Mouse (Mus musculus): ENCODE measurements around the gene Arfgap2.

Arfgap2 gene

DNA sequence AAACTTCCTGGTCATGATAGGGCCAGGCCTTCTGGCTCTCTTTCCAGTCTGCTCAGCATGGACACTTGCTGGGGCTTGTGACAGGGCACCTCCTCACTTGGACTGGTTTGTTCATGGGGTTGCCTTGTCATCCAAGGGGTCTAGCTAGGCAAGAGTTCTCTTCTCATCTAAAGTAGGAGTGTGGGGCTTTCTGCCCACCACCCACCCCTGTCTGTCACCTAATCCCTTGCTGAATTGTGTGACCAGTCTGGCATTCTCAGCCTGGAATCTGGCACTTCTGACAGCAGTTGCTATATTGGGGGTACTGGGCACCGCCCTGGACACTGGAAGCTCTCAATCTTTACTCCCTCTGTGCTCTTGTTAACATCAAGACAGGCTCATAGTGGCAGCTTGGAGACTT is 5.3 kb upstream of the Arfgap2 start:
- no peak for DNase-seq (ENCODE audit: low spot score)

DNA sequence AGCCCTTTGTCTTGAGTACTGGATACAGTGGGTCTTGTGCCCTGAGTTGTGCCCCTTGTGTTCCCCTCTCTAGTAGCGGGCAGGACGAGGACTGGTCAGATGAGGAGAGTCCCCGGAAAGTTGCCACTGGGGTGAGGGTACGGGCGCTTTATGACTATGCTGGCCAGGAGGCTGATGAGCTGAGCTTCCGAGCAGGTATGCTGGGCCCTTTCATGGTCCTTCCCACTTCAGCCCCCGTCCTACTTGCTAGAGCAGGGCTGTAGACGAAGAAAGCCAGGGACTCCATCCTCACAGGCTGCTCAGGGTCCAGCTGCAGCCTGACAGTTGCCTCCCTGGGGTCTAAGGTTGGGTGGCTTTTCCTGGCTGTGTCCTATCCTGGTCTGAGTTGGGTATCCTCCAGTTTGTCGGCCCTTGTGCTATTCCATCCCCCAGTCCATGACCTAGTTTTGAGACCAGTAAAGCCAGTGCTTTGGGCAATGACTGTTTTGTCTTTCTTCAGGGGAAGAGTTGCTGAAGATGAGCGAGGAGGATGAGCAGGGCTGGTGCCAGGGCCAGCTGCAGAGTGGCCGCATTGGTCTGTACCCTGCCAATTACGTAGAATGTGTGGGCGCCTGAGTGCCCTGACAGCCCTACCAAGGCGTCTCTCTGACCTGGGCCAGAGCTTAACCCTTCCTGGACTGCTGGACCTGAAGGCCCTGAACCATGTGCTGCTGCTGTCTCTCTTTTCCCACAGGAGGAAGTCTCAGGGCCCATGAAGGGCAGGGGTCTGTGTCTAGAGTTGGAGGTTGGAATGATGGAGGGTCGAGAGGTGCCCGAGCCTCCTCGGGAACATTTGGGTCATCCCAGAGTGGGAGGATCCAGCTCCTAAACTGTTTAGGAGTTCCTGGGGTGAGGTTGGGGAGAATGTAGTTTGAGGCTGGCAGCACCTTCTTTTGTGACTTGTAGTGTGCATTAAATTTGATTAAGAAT is 798 bp upstream of the Arfgap2 start:
- DNase-seq (ENCODE audit: low spot score) = no peak

DNA sequence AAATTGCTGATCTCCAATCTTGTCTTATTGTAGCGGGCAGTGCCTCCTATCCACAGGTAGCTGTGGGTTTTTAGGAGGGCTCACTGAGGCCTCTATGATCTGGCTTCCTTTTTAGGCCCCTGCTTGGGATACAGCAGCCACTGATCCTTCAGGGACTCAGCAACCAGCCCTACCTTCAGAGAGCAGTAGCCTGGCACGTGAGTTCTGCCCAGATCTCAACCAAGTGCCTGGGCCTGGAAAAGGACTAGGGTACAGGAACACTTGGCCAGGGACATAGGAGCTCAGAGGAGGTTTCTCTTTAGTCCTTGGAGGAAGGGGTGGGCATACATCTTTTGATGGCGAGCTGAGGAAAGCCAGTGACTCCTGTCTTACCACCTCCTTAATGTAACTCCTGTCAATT is 3.3 kb downstream of the Arfgap2 start:
- DNase-seq (ENCODE audit: low spot score) = no peak

DNA sequence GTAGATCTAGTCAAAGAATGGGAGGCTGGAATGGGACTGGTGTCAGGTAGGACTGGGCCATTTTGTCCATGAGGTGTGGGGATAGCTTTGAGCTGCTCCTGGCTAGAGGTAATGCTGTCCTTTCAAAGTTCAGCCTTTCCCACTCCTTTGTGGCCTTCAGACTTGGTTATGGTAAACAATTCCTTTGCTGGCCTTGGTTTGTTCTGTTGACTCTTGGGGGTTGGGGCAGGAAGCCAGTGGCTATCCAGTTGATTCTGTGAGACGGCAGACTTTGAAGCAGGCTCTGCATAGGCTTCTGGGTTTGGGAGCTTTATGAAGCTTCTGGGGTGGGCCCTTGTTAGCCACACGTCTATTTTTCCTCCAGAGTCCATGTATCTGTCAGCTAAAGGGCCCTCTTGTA is 3.9 kb downstream of the Arfgap2 start:
- DNase-seq (ENCODE audit: low spot score) = no peak

DNA sequence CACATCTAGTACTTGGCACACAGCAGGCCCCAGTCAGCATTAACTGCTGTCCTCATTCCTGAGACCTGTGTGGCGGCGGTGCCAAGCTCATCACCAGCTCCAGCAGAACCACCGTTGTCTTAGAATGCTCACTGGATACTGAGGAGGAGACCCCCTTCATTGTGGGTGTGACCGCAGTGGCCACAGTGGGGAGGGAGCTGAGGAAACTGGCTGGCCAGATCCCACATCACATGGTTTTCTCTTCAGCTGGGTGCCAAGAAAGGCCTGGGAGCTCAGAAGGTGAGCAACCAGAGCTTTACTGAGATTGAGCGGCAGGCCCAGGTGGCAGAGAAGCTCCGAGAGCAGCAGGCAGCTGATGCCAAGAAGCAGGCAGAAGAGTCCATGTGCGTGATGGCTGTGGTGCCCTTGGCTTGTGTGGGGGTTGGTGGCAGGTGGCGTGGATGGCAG is 4.9 kb downstream of the Arfgap2 start:
- no peak for DNase-seq (ENCODE audit: low spot score)

DNA sequence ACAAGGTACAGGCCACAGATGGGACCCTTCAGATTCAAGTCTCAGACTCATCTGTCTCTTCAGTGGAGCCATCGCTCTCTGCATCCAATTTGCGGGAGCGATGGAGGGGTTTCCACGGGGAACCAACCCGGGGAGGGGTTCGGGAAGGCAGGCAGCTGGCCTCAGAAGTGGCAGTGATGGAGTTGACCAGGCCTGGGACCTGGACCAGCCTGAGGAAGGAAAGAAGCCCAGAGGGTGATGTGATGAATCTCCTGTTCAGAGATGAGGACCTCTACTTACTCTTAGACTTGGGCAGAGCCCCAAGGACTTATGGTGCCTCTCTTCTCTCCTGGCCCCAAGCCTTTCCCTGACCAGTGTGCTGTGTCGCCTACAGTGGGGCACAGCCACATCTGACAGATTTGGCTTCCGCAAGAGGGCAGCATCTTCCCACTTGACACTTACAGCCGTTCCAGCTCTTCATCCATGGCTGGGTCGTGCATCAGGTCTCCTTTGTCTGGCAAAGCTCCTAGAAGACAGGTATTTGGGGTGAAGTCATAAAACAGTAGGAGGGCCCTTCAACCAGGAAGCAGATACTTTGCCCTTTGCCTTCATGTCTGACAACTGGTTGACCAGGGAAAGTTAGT is 14.1 kb downstream of the Arfgap2 start:
- no peak for DNase-seq (ENCODE audit: low spot score)

DNA sequence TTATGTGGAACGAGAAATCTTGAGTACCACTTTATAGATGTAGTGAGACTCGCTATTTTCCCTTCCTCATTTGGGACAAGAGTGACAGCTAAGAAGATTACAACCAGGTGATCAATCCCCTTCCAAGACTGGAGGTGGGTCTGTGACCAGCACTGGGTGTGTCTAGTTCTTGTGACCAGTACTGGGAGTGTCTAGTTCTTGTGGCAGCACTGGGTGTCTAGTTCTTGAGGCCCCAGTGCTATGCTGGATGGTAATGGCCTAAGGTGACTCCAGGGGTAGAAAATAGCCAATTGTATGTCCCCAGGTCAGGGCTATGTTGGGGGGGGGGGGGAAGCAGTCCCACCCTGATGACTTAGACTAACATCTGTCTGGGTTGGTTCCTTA is 14.6 kb downstream of the Arfgap2 start:
- no peak for DNase-seq (ENCODE audit: low spot score)

DNA sequence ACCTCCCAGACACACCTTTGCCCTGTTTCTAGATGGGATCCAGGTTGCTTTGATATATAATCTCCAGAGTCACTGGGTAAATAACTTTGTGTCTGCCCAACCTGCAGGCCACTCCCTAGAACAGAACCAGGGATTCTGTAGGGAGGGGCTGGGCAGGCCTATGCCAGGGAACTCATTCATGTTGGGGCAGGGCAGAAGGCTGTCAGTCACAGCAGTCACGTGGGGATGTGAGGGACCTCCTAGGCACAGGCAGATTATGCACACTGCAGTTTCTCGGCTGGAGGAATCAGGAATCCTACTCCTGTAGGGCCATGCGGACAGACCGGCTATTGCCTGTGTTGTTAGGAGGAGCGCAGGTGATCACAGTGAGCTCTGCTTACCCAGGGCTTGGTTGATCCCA is 16.6 kb downstream of the Arfgap2 start:
- no peak for DNase-seq (ENCODE audit: low spot score)

DNA sequence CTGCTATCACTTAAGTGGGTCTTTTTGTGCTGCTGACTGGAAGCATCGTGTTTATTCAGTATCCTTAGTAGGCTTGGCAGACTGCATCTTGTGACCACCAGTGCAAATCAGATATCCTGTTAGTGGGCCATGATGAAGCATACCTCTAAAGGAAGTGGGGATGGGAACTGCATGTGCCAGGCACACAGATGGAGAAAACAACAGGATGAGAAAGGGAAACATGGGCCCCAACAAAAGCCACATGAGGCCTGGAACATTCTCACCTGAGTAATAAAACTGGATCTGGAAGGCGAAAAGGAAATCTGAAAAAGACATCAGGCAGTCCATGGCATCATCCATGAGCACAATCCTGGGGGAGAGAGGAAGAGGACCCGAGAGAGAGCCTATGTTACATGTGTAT is 19.2 kb downstream of the Arfgap2 start:
- DNase-seq (ENCODE audit: low spot score) = no peak

DNA sequence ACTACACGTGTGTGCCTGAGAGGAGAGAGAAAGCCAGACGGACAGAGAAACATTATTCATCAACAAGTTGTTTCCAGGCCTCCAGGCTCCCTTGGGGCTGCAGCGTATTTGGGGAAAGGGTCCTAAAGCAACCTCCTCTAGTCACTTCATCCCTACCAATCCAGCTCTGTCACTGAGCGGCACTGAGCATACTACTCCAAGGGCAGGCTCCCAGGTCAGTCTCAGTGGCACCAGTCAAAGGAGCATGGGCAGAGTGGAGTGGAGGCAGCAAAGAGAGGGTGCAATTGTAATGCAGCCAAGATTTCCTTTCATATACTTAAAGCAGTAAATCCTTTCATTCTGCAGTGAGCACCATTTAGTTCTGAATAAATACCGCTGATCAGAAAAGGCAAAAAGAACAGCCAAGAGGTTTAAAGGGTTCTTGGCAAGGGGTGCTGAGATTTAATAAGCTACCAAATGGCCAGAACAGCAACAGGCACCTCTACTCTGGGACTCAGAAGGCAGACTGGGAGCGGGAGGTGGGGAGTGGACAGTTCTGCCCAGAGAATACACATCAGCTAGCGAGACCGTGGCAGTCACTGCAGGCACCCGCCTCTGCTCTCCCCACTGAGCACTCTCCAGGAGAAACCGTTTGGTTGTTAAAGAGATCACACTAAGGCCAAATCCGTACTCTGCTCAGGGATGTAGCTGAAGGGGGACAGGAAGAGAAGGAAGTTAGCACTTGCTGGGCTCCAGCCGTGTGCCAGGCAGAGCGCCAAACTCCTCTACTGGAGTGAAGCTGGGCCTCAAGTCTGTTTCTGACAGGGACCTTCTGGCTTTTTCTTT is 19.8 kb downstream of the Arfgap2 start:
- DNase-seq (ENCODE audit: low spot score) = no peak

DNA sequence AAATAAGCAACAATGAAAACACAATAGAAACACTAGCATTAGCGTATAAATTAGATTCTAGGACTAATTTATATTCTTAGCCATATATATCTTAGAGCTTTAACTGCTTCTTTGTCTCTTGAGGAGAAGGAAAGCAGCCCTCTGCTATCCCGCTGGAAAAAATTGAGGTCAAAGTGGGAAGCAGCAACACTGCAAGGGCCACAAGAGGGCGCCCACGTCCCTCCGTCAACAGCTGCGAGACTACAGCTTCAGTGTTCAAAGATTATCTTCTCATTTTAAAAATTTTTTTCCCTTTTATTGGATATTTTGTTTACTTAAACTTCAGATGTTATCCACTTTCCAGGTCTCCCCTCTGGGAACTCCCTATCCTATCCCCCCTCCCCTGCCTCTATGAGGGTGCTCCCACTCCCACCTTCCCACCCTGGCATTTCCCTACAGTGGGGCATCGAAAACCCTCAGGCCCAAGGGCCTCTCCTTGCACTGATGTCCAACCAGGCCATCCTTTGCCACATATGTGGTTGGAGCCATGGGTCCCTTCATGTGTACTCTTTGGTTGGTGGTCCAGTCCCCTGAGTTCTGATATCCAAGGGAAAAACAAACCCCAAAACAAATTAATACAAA is 21.2 kb downstream of the Arfgap2 start:
- no peak for DNase-seq (ENCODE audit: low spot score)

DNA sequence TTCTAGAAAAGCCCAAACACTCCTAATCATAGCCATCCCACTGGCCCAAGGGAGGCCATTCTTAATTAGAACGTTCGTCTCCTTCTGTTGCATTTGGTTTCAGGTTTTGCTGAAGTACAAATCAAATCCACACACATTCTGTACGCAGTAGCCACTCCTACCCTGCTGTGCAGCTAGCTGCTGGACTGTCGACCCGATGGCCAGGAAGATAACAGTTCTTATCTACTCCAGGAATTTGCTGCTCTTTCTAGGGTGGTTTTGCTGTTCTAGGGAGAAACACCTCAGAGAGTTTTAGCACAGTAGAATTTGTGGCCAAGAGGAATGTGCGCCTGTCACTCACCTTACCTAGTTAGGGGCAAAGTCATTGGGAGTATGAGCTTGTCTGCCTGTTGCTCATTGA is 22.8 kb downstream of the Arfgap2 start:
- DNase-seq (ENCODE audit: low spot score) = no peak

DNA sequence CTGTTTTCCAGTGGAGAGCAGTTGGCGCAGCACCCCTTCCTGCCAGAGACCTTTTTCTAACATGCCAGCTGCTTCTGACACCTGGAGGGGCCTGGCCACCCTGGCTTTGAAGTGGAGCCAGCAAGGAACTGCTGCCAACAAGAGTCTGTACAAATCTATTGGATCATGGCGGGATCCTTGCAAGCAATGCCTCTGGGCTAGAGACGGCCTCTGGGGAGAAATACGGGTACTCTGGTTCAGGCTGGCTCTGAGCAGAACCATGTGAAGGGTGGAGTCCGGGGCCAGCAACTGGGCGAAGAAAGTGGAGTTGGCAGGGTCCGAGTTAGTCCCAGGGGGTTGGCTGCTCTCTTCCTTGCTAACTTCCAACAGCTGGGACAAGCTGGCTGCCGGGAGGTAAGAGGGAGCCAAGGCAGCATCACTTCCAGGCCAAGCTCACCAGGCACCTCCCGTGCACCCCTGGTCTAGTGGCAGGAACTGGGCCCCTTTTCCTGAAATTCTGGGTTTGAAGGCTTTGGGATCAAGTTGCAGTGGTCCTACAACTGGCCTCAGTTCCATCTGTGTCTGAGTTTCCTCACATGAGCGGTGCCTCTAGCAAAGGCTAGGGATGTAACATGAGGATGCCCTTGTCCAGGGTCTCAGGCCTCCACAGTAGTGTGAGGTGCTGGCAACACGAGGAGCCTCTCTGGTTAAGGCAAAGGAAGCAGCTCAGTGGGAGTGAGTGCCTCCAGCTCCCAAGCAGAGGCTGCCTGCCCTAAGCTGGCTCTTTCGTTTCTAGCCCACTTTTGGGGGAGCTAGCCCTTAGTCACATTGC is 26.6 kb downstream of the Arfgap2 start:
- DNase-seq (ENCODE audit: low spot score) = no peak

DNA sequence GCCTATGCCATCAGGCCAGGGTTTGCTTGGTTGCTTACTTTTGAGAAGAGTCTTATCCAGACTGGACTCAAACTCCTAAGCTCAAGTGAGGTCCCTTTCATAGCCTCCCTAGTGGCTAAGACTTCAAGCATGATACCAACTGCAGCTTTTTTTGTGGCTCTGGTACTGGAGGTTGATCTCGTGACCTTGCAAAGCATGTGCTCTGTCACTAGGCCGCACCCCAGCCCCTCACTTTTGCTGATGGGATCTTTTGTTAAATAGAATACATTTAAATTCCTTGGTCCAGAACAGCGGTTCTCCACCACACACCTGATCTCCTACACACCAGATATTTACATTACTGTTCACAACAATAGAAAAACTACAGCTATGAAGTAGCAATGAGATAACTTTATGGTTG is 29.5 kb downstream of the Arfgap2 start:
- DNase-seq (ENCODE audit: low spot score) = no peak

DNA sequence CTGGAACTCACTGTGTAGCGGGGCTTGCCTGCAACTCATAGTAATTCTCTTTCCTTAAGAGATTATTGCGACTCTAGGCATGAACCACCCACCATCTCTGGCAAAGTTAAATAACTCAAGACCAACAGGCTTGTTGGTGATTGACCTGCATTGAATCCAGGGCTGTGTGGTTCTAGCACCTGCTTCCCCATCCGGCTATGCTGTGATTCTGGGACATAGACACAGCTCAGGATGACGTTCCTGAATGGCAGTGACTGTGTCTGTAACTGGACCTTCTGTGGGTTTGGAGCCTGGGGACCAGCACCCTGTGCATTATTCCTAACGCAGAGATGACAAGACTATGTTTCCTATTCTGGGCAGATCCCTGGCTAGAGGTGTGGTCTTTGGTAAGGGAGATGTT is 31.1 kb downstream of the Arfgap2 start:
- DNase-seq (ENCODE audit: low spot score) = no peak

DNA sequence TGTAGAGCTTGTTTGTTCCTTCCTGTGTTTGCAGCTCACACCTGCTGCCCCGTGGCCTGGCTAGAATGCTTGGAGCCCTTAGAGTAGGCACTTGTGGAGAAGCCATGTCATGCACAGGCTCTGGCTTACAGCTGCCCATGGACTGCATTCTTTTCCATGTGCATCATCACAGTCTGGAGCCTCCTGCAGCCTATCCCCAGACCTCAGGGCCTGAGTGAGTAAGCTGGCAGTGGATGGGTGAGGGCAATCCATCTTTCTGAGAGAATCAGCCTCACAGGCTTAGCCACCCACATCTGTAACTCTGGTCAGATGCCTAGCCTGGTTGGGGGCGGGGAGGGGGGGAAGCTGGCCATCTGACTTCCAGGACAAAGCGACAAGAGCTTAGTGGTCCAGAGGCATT is 34.4 kb downstream of the Arfgap2 start:
- no peak for DNase-seq (ENCODE audit: low spot score)

DNA sequence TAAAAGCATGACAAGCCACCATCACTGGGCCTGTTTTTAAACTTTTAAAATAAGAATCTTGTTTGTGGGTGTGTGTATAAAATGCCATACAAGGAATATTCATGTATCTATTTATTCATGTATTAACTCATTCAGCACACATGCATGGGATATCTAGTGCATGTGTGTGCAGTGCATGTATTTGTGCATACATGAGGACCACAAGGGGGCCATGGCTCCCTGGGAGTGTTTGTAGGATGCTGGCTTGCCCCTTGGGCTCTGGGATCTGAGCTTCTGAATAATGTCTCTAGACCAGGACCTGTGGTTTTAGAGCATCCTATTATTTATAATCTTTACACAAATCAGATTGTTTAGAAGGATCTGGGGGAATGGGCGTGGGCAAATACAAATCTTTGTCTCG is 36.0 kb downstream of the Arfgap2 start:
- no peak for DNase-seq (ENCODE audit: low spot score)

DNA sequence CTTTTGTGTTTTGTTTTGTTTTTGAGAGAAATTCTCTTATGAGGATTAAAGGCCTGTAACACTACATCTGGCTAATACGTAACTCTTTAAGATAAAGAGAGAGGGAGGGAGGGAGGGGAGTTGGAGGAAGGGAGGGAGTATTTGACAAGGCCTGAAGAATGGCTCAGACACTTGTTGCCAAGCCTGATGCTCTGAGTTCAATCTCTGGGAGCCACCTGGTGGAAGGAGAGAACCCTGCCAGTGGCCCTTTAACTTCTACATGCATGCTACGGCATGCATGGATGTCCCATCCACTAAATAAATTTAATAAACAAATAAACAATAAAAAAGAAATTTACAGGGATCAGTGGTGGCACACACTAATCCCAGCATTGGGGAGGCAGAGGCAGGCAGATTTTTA is 37.1 kb downstream of the Arfgap2 start:
- DNase-seq (ENCODE audit: low spot score) = no peak

DNA sequence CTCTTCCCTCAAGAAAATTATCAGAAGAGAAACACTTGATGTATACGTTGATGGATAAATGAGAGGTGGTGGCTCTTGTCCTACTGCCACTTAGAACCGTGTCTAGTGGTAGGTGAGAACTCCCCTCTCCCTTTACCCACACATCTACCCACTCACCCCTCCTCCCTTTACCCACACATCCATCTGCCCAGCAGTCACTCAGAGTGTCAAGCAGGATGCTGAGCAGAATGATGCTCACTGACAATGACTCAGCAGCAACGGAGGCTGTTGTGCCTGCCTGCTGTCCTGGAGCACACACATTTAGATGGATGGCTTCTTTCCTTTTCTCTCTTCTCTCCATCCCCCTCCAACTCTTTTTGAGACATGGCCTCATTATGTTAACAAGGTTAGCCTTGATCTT is 38.1 kb downstream of the Arfgap2 start:
- no peak for DNase-seq (ENCODE audit: low spot score)

DNA sequence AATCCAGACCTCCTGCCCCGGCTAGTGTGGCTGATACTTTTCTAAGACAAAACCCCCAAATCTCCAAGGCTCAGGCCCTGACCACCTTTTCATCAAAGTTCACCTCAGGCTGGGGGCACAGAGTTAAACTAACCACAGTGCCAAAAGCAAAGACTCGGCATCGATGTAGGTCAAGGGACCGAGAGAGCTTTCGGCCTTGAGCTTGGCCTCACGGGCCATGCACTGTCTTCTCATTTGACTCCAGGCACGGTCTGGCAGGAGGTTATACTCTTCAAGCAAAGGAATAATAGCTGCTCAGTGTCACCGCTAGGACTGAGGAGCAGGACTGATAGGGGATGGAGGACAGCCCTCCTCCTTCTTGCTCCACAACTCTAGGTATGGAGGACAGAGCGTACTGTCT is 41.2 kb downstream of the Arfgap2 start:
- no peak for DNase-seq (ENCODE audit: low spot score)

DNA sequence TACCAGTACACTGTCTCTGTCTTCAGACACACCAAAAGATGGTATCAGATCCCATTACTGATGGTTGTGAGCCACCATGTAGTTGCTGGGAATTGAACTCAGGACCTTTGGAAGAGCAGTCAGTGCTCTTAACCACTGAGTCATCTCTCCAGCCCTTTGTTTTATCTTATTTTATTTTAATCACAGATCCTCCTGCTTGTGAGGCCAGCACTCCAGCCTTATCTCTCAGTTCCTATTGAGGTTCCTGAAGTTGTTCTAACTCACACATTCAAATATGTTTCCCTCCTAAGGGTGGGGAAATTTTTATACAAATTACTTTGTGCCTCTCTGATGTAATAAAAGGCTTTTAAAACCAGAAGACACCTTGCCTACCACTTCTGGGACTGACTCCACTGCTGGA is 41.8 kb downstream of the Arfgap2 start:
- DNase-seq (ENCODE audit: low spot score) = no peak

All from T-cell, adult 2 months (primary cell).